8 mouse cellular contexts compared by ENCODE assay signal in genomic region chr11:70653345-70654197, GRCm38 (mm10). TPM values are rescaled to one million over a fixed set of nuclear protein-coding genes. Genes with fewer than 3 reads are reported as not detected.
DNase-seq lines count a peak whose midpoint lies in the region; ATAC-seq lines count a peak whose summit lies in the region.

No protein-coding gene starts in this region.

- no peaks in the 10 kb centered on the region for H3K9me3 ChIP-seq in embryonic facial prominence, embryonic 11.5 days (replicated peaks; ENCODE audit: control insufficient read depth, low read length)
- H3K9me3 ChIP-seq in heart, embryonic 11.5 days (replicated peaks; ENCODE audit: control insufficient read depth, low read length): no peaks in the 10 kb centered on the region
- no peaks in the 10 kb centered on the region for H3K9me3 ChIP-seq in kidney, embryonic 16.5 days (ENCODE audit: low read length)

- under 1% methylated on average over 59 of the region's 63 CpGs for WGBS in embryonic facial prominence, embryonic 11.5 days
- under 1% methylated on average over 58 of the region's 63 CpGs for WGBS in heart, embryonic 11.5 days (ENCODE audit: insufficient replicate concordance)
- WGBS in kidney, embryonic 16.5 days: under 1% methylated on average over 59 of the region's 63 CpGs

- peak; percentile 41 to 51 for DNase-seq in CD8-positive naive resting alpha-beta T cell, adult 2 months (ENCODE audit: low read depth in 2 of 2, low spot score in 2 of 2)
- peak; percentile 84 for DNase-seq in adrenal gland, adult 2 months
- DNase-seq in embryonic facial prominence, embryonic 11.5 days (ENCODE audit: low spot score): peak; percentile 79
- peak; percentile 78 for DNase-seq in lung, postnatal 10 days
- DNase-seq in ovary, postnatal 14 days (ENCODE audit: low spot score): peak; percentile 50
- DNase-seq in thymus, postnatal 4 days: peak; percentile 89

- H3K27me3 ChIP-seq in embryonic facial prominence, embryonic 11.5 days (ENCODE audit: control insufficient read depth, insufficient read depth, low read length): no peaks in the 10 kb centered on the region
- H3K27me3 ChIP-seq in heart, embryonic 11.5 days (ENCODE audit: control insufficient read depth, insufficient read depth, low read length): no peaks in the 10 kb centered on the region
- H3K27me3 ChIP-seq in kidney, embryonic 16.5 days (ENCODE audit: insufficient read depth, low read length): no peaks in the 10 kb centered on the region

- peak; percentile 26 for ATAC-seq in embryonic facial prominence, embryonic 11.5 days (replicated peaks; ENCODE audit: insufficient number of reproducible peaks, low FRiP score, low TSS enrichment, low read depth)
- ATAC-seq in heart, embryonic 11.5 days (replicated peaks; ENCODE audit: insufficient number of reproducible peaks, low FRiP score, low TSS enrichment): 0 out of 2 replicates have a peak, but pooled peaks have one; percentile 37
- peak; percentile 25 for ATAC-seq in kidney, embryonic 16.5 days (ENCODE audit: low FRiP score, low TSS enrichment)

- peak overlapping the region; percentile 97 for H3K9ac ChIP-seq in embryonic facial prominence, embryonic 11.5 days (replicated peaks; ENCODE audit: low read length)
- H3K9ac ChIP-seq in heart, embryonic 11.5 days (ENCODE audit: low read depth, low read length): peak overlapping the region; percentile 100
- H3K9ac ChIP-seq in kidney, embryonic 16.5 days (replicated peaks; ENCODE audit: low read length): peak overlapping the region; percentile 99

- peak overlapping the region; percentile 100 for H3K4me3 ChIP-seq in embryonic facial prominence, embryonic 11.5 days (ENCODE audit: low read depth, low read length)
- H3K4me3 ChIP-seq in heart, embryonic 11.5 days (ENCODE audit: low read depth, low read length): peak overlapping the region; percentile 100
- H3K4me3 ChIP-seq in kidney, embryonic 16.5 days (ENCODE audit: low read length): peak overlapping the region; percentile 100

- H3K4me1 ChIP-seq in embryonic facial prominence, embryonic 11.5 days (ENCODE audit: control insufficient read depth, insufficient read depth, low read length): peaks cover 9% of the 10 kb centered on the region
- H3K4me1 ChIP-seq in heart, embryonic 11.5 days (ENCODE audit: control insufficient read depth, insufficient read depth, low read length): peaks cover 52% of the 10 kb centered on the region
- H3K4me1 ChIP-seq in kidney, embryonic 16.5 days (ENCODE audit: insufficient read depth, low read length): peaks cover 68% of the 10 kb centered on the region

- peaks cover 17% of the 10 kb centered on the region for H3K36me3 ChIP-seq in embryonic facial prominence, embryonic 11.5 days (replicated peaks; ENCODE audit: control insufficient read depth, insufficient read depth, low read depth, low read length)
- peaks cover 31% of the 10 kb centered on the region for H3K36me3 ChIP-seq in heart, embryonic 11.5 days (ENCODE audit: control insufficient read depth, insufficient read depth, low read length)
- peaks cover 41% of the 10 kb centered on the region for H3K36me3 ChIP-seq in kidney, embryonic 16.5 days (ENCODE audit: insufficient read depth, low read length)

- peak overlapping the region; percentile 97 for H3K27ac ChIP-seq in embryonic facial prominence, embryonic 11.5 days (replicated peaks; ENCODE audit: low read depth, low read length)
- peak overlapping the region; percentile 99 for H3K27ac ChIP-seq in heart, embryonic 11.5 days (ENCODE audit: low read depth, low read length)
- peak overlapping the region; percentile 99 for H3K27ac ChIP-seq in kidney, embryonic 16.5 days (ENCODE audit: low read length)

- H3K4me2 ChIP-seq in embryonic facial prominence, embryonic 11.5 days (ENCODE audit: low read depth, low read length): peak overlapping the region; percentile 95
- peak overlapping the region; percentile 82 for H3K4me2 ChIP-seq in heart, embryonic 11.5 days
- H3K4me2 ChIP-seq in kidney, embryonic 16.5 days (replicated peaks; ENCODE audit: low read depth, low read length): peak overlapping the region; percentile 98

RNA-seq across cellular contexts. Expression of gene Pfn1, which starts 0.9 kb away (rescaled TPM):
- 100 to 1,000 TPM; 833 to 893 TPM for total RNA-seq in adrenal gland, adult 2 months (2021)
- 2,948 and 4,143 TPM in 2 replicates for polyA plus RNA-seq in adrenal gland, adult 2 months (2012; rRNA removed)
- polyA plus RNA-seq in embryonic facial prominence, embryonic 11.5 days (2014; fragmentation: Nextera tagmentation; extraction: Ambion mirVana): 1,669 and 1,679 TPM in 2 replicates
- 1,771 and 1,932 TPM in 2 replicates for polyA plus RNA-seq in heart, embryonic 11.5 days (2014; fragmentation: Nextera tagmentation; extraction: Ambion mirVana)
- polyA plus RNA-seq in kidney, embryonic 16.5 days (2015; fragmentation: Nextera tagmentation; extraction: Ambion mirVana): 1,671 and 1,948 TPM in 2 replicates

RNA-seq across cellular contexts. Expression of gene Eno3, which starts 3.4 kb away (rescaled TPM):
- 10 to 100 TPM; 18.3 to 67.6 TPM for total RNA-seq in adrenal gland, adult 2 months (2021)
- 8.0 and 16.9 TPM in 2 replicates for polyA plus RNA-seq in adrenal gland, adult 2 months (2012; rRNA removed)
- 30.7 and 40.4 TPM in 2 replicates for polyA plus RNA-seq in embryonic facial prominence, embryonic 11.5 days (2014; fragmentation: Nextera tagmentation; extraction: Ambion mirVana)
- 272 and 313 TPM in 2 replicates for polyA plus RNA-seq in heart, embryonic 11.5 days (2014; fragmentation: Nextera tagmentation; extraction: Ambion mirVana)
- 23.1 and 28.0 TPM in 2 replicates for polyA plus RNA-seq in kidney, embryonic 16.5 days (2015; fragmentation: Nextera tagmentation; extraction: Ambion mirVana)

RNA-seq across cellular contexts. Expression of gene Slc25a11, which starts 6.3 kb away (rescaled TPM):
- 100 to 1,000 TPM; 124 to 140 TPM for total RNA-seq in adrenal gland, adult 2 months (2021)
- 118 and 139 TPM in 2 replicates for polyA plus RNA-seq in adrenal gland, adult 2 months (2012; rRNA removed)
- polyA plus RNA-seq in embryonic facial prominence, embryonic 11.5 days (2014; fragmentation: Nextera tagmentation; extraction: Ambion mirVana): 144 and 150 TPM in 2 replicates
- 221 and 245 TPM in 2 replicates for polyA plus RNA-seq in heart, embryonic 11.5 days (2014; fragmentation: Nextera tagmentation; extraction: Ambion mirVana)
- 229 and 235 TPM in 2 replicates for polyA plus RNA-seq in kidney, embryonic 16.5 days (2015; fragmentation: Nextera tagmentation; extraction: Ambion mirVana)

RNA-seq across cellular contexts. Expression of gene Rnf167, which starts 6.5 kb away (rescaled TPM):
- 100 to 1,000 TPM in 1 of 2 experiments, 10 to 100 TPM in 1; 76.9 to 106 TPM for total RNA-seq in adrenal gland, adult 2 months (2021)
- polyA plus RNA-seq in adrenal gland, adult 2 months (2012; rRNA removed): 91.4 and 101 TPM in 2 replicates
- 81.9 and 92.8 TPM in 2 replicates for polyA plus RNA-seq in embryonic facial prominence, embryonic 11.5 days (2014; fragmentation: Nextera tagmentation; extraction: Ambion mirVana)
- 66.8 and 76.9 TPM in 2 replicates for polyA plus RNA-seq in heart, embryonic 11.5 days (2014; fragmentation: Nextera tagmentation; extraction: Ambion mirVana)
- 130 and 137 TPM in 2 replicates for polyA plus RNA-seq in kidney, embryonic 16.5 days (2015; fragmentation: Nextera tagmentation; extraction: Ambion mirVana)

RNA-seq across cellular contexts. Expression of gene Gp1ba, which starts 14.6 kb away (rescaled TPM):
- under 1 TPM in 1 of 2 experiments, not detected in 1; 0.12 TPM for total RNA-seq in adrenal gland, adult 2 months (2021)
- polyA plus RNA-seq in adrenal gland, adult 2 months (2012; rRNA removed): 0.03 TPM in 1 of 2 replicates, not detected in the other
- 0.93 and 1.3 TPM in 2 replicates for polyA plus RNA-seq in embryonic facial prominence, embryonic 11.5 days (2014; fragmentation: Nextera tagmentation; extraction: Ambion mirVana)
- 2.6 and 5.4 TPM in 2 replicates for polyA plus RNA-seq in heart, embryonic 11.5 days (2014; fragmentation: Nextera tagmentation; extraction: Ambion mirVana)
- polyA plus RNA-seq in kidney, embryonic 16.5 days (2015; fragmentation: Nextera tagmentation; extraction: Ambion mirVana): 0.11 and 0.21 TPM in 2 replicates

Comparison
In these comparisons a context has a peak if more than half of its experiments do, and no peak if none do; other contexts are left out.
1. Peak in every context shown above with its lines: DNase-seq, ATAC-seq, H3K4me3 ChIP-seq and H3K27ac ChIP-seq.